Mouse (Mus musculus): ENCODE data around the gene Rnaseh2b. TPM values are rescaled to one million over a fixed set of nuclear protein-coding genes. Genes with fewer than 3 reads are reported as not detected.

Rnaseh2b gene
- total and polyA plus RNA-seq, 2 experiments from 2014 or later = 21.3 to 40.3 TPM

DNA sequence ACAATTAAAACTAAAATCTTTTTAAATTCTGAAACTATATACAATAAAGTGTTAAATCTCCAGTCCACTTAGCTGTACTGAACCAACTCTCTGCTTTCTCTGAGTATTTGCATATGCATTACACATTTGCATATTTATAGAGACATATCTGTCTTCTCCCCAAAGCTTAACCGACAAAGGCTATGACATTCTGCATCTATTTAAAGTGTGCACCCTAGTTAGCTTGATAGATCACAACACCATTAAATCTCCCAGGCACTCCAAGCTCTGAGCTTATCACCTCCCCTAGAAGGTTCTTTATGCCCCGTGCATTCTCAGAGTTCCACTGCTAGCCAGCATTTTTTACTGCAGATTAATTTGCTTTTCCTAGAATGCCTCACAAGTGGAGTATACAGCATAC lies 16.6 kb downstream of the Rnaseh2b start:
- Histone ChIP-seq H3K36me3 (ENCODE audit: insufficient read depth) (no peaks in the 10 kb centered on the region), H3K4me2 (ENCODE audit: low read depth) (no peak overlapping the region), H3K4me1 (ENCODE audit: insufficient read depth) (no peaks in the 10 kb centered on the region), H3K9ac (no peak overlapping the region), H3K27ac (ENCODE audit: low read depth, low read length) (no peak overlapping the region), H3K9me3 (ENCODE audit: low read length) (no peaks in the 10 kb centered on the region), H3K4me3 (ENCODE audit: low read depth, low read length) (no peak overlapping the region), H3K27me3 (ENCODE audit: insufficient read depth, low read length) (no peaks in the 10 kb centered on the region)
- WGBS = 25% methylated on average over 2 of the region's 2 CpGs
- DNase-seq (no peak), ATAC-seq (no peak)
- TF ChIP-seq CTCF (IDR thresholded peaks at IDR 0.05; ENCODE audit: low read depth) = no peak

DNA sequence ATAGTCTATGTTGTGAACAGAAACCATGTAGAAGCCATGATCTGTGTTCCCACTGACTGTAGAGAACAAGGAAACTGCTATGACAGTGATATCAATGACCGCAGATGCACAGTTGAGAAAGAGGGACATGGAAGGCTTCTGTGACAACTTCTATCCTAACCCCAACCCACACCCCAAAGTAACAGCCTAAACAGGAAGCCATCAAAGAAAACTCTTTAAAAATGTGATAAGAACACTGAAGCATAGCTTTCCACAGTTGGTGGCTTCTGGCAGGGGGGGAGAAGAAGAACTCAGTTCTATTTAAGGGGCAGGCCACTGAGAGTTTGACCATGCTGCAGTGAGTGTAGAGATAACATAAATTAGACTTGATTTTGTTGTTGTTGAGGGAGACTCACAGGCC lies 19.3 kb downstream of the Rnaseh2b start:
- Histone ChIP-seq H3K36me3 (ENCODE audit: insufficient read depth) (no peaks in the 10 kb centered on the region), H3K27ac (ENCODE audit: low read depth, low read length) (no peak overlapping the region), H3K9me3 (ENCODE audit: low read length) (no peaks in the 10 kb centered on the region), H3K9ac (no peak overlapping the region), H3K27me3 (ENCODE audit: insufficient read depth, low read length) (no peaks in the 10 kb centered on the region), H3K4me2 (ENCODE audit: low read depth) (no peak overlapping the region), H3K4me1 (ENCODE audit: insufficient read depth) (no peaks in the 10 kb centered on the region), H3K4me3 (ENCODE audit: low read depth, low read length) (no peak overlapping the region)
- ATAC-seq = no peak
- TF ChIP-seq CTCF (IDR thresholded peaks at IDR 0.05; ENCODE audit: low read depth) = no peak
- DNase-seq = no peak
- WGBS = 100% methylated on average over 1 of the region's 1 CpGs

DNA sequence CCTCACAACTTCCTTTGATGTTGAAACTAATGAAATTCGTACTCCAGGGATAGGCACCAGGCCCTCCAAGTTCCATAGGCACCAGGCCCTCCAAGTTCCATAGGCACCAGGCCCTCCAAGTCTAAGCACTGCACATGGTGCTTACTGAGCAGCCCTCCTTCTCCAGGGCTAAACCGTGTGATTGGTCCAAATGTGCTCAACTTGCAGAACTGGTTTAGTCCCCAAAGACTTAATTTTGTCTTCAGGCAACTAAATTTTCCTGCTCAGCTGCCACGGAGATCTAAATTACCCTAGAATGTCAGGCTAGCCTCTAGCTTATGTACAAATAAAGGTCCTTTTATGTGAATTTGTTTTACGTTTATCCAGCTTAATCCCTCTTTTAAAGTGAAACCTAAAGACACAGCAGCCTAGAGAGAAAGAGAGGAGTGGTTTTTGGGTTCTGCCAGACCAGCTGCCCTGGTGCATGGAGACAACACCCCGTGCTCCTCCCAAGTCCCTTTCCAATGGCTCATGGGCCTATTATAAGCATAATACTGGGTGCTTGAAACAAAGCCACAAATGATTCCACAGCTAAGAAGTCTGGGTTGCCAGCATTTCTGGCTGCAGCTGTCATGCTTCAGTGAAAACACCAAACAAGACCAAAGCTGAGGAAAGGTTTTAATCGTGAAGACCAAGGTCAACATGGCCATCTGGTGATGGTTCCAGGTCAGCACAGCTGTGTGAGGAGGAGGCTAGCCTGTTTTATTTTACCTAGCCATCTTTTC lies 30.4 kb downstream of the Rnaseh2b start:
- DNase-seq (no peak), ATAC-seq (peak; percentile 51; the same call in 1 of the 2 replicates)
- no peaks in the 10 kb centered on the region for H3K4me1 ChIP-seq (ENCODE audit: insufficient read depth)
- H3K27me3 ChIP-seq (ENCODE audit: insufficient read depth, low read length) = no peaks in the 10 kb centered on the region
- H3K27ac ChIP-seq (ENCODE audit: low read depth, low read length) = no peak overlapping the region
- no peaks in the 10 kb centered on the region for H3K9me3 ChIP-seq (ENCODE audit: low read length)
- WGBS = 18% methylated on average over 6 of the region's 6 CpGs
- no peak overlapping the region for H3K4me2 ChIP-seq (ENCODE audit: low read depth)
- H3K36me3 ChIP-seq (ENCODE audit: insufficient read depth) = no peaks in the 10 kb centered on the region
- no peak overlapping the region for H3K4me3 ChIP-seq (ENCODE audit: low read depth, low read length)
- H3K9ac ChIP-seq = no peak overlapping the region
- TF ChIP-seq CTCF (IDR thresholded peaks at IDR 0.05; ENCODE audit: low read depth) = no peak

DNA sequence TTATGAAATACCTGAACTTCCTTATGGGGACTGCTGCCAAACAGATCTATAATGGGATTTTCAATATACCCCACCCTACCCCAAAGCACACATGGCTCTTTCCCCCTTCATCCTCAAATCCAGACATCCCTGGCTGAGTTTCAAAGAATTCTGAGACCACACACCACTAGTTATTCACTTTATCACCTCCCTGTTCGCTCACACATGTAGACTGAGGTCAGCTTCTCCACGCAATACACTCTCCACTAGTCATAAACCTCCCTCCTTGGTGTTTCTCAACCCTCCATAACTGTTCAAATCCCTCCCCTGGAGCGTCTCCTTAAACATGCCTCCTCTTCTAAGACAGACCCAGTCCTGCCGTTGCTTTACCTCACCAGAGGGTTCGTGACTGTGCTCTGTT lies 31.1 kb downstream of the Rnaseh2b start:
- H3K4me3 ChIP-seq (ENCODE audit: low read depth, low read length) = no peak overlapping the region
- TF ChIP-seq CTCF (IDR thresholded peaks at IDR 0.05; ENCODE audit: low read depth) = no peak
- H3K27ac ChIP-seq (ENCODE audit: low read depth, low read length) = no peak overlapping the region
- H3K9ac ChIP-seq = no peak overlapping the region
- H3K27me3 ChIP-seq (ENCODE audit: insufficient read depth, low read length) = no peaks in the 10 kb centered on the region
- no peaks in the 10 kb centered on the region for H3K9me3 ChIP-seq (ENCODE audit: low read length)
- H3K4me1 ChIP-seq (ENCODE audit: insufficient read depth) = no peaks in the 10 kb centered on the region
- no peaks in the 10 kb centered on the region for H3K36me3 ChIP-seq (ENCODE audit: insufficient read depth)
- no peak for ATAC-seq
- 81% methylated on average over 5 of the region's 5 CpGs for WGBS
- no peak overlapping the region for H3K4me2 ChIP-seq (ENCODE audit: low read depth)
- no peak for DNase-seq

DNA sequence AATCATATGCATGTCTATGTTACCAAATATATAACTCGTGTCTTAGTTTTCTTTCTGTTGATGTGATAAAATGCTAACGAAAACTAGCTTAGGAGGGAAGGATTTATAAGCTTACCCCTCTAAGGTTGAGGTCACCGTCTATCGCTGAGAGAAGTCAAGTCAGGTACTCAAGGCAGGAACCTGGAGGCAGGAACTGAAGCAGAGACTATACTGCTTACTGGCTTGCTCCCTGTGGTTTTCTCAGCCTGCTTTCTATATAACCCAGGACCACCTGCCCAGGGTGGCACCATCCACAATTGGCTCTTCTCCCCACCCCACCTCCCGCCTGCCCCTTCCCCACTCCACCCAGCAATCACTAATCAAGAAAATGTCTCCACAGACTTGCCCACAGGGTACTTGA lies 32.6 kb downstream of the Rnaseh2b start:
- WGBS = 92% methylated on average over 5 of the region's 5 CpGs
- H3K4me3 ChIP-seq (ENCODE audit: low read depth, low read length) = no peak overlapping the region
- TF ChIP-seq CTCF (IDR thresholded peaks at IDR 0.05; ENCODE audit: low read depth) = no peak
- H3K9me3 ChIP-seq (ENCODE audit: low read length) = no peaks in the 10 kb centered on the region
- no peaks in the 10 kb centered on the region for H3K36me3 ChIP-seq (ENCODE audit: insufficient read depth)
- ATAC-seq (no peak), DNase-seq (no peak)
- no peaks in the 10 kb centered on the region for H3K27me3 ChIP-seq (ENCODE audit: insufficient read depth, low read length)
- no peaks in the 10 kb centered on the region for H3K4me1 ChIP-seq (ENCODE audit: insufficient read depth)
- H3K27ac ChIP-seq (ENCODE audit: low read depth, low read length) = no peak overlapping the region
- H3K4me2 ChIP-seq (ENCODE audit: low read depth) = no peak overlapping the region
- H3K9ac ChIP-seq = no peak overlapping the region

DNA sequence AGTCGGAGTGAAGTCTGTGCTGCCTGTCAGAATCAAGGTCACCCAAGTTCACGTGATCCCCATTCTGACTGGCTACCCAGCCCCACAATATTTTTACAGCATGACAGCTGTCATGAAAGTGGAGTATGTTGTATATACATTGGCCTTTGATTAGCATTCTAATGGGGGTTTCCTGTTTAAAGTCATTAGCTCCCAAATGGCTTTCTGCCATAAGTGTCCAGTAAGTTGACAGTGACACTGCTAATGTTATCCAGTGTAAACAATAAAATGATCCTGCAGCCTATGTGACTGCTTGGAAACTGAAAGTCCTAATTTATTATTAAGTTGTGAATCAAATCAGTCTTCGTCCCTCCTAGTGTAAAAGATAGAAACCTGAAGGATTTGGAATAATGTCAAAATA lies 33.6 kb downstream of the Rnaseh2b start:
- ATAC-seq (no peak), DNase-seq (no peak)
- Histone ChIP-seq H3K9ac (no peak overlapping the region), H3K27me3 (ENCODE audit: insufficient read depth, low read length) (no peaks in the 10 kb centered on the region), H3K4me3 (ENCODE audit: low read depth, low read length) (no peak overlapping the region), H3K9me3 (ENCODE audit: low read length) (no peaks in the 10 kb centered on the region), H3K36me3 (ENCODE audit: insufficient read depth) (no peaks in the 10 kb centered on the region), H3K27ac (ENCODE audit: low read depth, low read length) (no peak overlapping the region), H3K4me1 (ENCODE audit: insufficient read depth) (no peaks in the 10 kb centered on the region), H3K4me2 (ENCODE audit: low read depth) (no peak overlapping the region)
- TF ChIP-seq CTCF (IDR thresholded peaks at IDR 0.05; ENCODE audit: low read depth) = no peak
- 79% methylated on average over 3 of the region's 3 CpGs for WGBS

DNA sequence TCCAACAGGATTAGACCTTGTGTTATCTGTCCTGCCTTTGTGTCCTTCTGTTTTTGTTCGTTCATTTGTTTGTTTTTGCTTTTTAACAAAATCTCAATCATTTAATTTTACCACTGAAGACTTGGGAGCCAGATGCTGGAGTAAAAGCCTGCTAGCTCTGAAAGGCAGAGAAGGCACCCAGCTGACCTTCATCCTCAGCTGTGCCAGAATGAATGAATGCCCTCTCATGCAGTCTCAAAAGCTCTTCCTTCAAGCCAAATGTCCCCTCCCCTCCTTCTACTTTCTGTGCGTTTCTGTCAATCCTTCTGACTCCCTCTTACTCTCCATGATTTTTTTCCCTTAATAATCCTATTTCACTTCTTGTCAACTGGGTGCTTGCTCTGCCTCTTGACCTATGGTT lies 34.8 kb downstream of the Rnaseh2b start:
- Histone ChIP-seq H3K27ac (ENCODE audit: low read depth, low read length) (no peak overlapping the region), H3K27me3 (ENCODE audit: insufficient read depth, low read length) (no peaks in the 10 kb centered on the region), H3K9ac (no peak overlapping the region), H3K4me2 (ENCODE audit: low read depth) (no peak overlapping the region), H3K4me3 (ENCODE audit: low read depth, low read length) (no peak overlapping the region), H3K9me3 (ENCODE audit: low read length) (no peaks in the 10 kb centered on the region), H3K4me1 (ENCODE audit: insufficient read depth) (peaks cover 5% of the 10 kb centered on the region; the same call in 1 of the 2 replicates), H3K36me3 (ENCODE audit: insufficient read depth) (no peaks in the 10 kb centered on the region)
- peak; percentile 42; the same call in 1 of the 2 replicates for ATAC-seq
- no peak for TF ChIP-seq CTCF (IDR thresholded peaks at IDR 0.05; ENCODE audit: low read depth)
- no peak for DNase-seq
- WGBS = 8% methylated on average over 2 of the region's 2 CpGs
